Mouse (Mus musculus) midbrain, postnatal 0 days (tissue): ENCODE measurements around the gene Rbak. TPM values are rescaled to one million over a fixed set of nuclear protein-coding genes. Genes with fewer than 3 reads are reported as not detected.

Experiments used
- ATAC-seq: fragments of 200-750 bp; cut with Nextera tagmentation; 2 replicates; pipeline ENCODE4 v1.8.0; 2017; ENCODE audit warnings: moderate number of reproducible peaks, mild to moderate bottlenecking, moderate TSS enrichment, moderate library complexity; ENCODE audit not compliant: low FRiP score
- DNase-seq: peaks from one replicate; pipeline ENCODE4 v3.0.0-alpha.2; 2015; ENCODE audit warnings: low spot score
- H3K27ac ChIP-seq: fragments of 300-500 bp; sonication (generic); 2 replicates; pipeline ENCODE4 v1.5.1; 2014; ENCODE audit warnings: low read depth, mild to moderate bottlenecking, low read length, mixed read lengths
- H3K27me3 ChIP-seq: fragments of 300-500 bp; sonication (generic); 2 replicates; pipeline ENCODE4 v1.6.1; 2014; ENCODE audit warnings: low read length, control low read depth, mixed read lengths; ENCODE audit not compliant: insufficient read depth
- H3K36me3 ChIP-seq: fragments of 300-500 bp; sonication (generic); 2 replicates; pipeline ENCODE4 v1.6.1; 2014; ENCODE audit warnings: low read length, control low read depth, mixed read lengths; ENCODE audit not compliant: insufficient read depth
- H3K4me1 ChIP-seq: fragments of 300-500 bp; sonication (generic); 2 replicates; pipeline ENCODE4 v1.6.1; 2014; ENCODE audit warnings: mild to moderate bottlenecking, control low read depth, antibody characterized with exemption, low read length, mixed read lengths; ENCODE audit not compliant: insufficient read depth
- H3K4me2 ChIP-seq: fragments of 300-500 bp; sonication (generic); 2 replicates; pipeline ENCODE4 v1.6.1; 2014; ENCODE audit warnings: low read depth, mild to moderate bottlenecking, low read length, mixed read lengths; ENCODE audit not compliant: poor library complexity, severe bottlenecking
- H3K4me3 ChIP-seq: fragments of 300-500 bp; sonication (generic); 2 replicates; pipeline ENCODE4 v1.5.1; 2014; ENCODE audit warnings: low read depth, mild to moderate bottlenecking, low read length, moderate library complexity
- H3K9ac ChIP-seq: fragments of 300-500 bp; sonication (generic); replicated peaks from 2 replicates; pipeline ENCODE4 v1.6.1; 2014; ENCODE audit warnings: mild to moderate bottlenecking, low read length, moderate library complexity, mixed read lengths; ENCODE audit not compliant: poor library complexity, severe bottlenecking
- H3K9me3 ChIP-seq: fragments of 300-500 bp; sonication (generic); 2 replicates; pipeline ENCODE4 v1.6.1; 2016; ENCODE audit warnings: low read length, control low read depth
- CTCF ChIP-seq: IDR thresholded peaks from 2 replicates; pipeline ENCODE4 v1.5.1; 2016; ENCODE audit warnings: antibody characterized with exemption, mild to moderate bottlenecking
- WGBS: fragments of 180-500 bp; shearing (Covaris S2); extraction: QIAGEN DNeasy Blood & Tissue Kit; methylation state at CpG from one replicate; pipeline ENCODE4 v1.1.7; 2014; 5-methylcytosine and 5-hydroxymethylcytosine counted together
- polyA plus RNA-seq: library from polyadenylated mRNA; unstranded; fragments of >200 nt; fragmentation: Nextera tagmentation; extraction: Ambion mirVana; gene quantifications from 2 replicates; pipeline ENCODE4 v1.2.1, GENCODE M21; 2015
- total RNA-seq: library from RNA; depleted of rRNA; stranded (reverse); fragments of >200 nt; gene quantifications from 2 replicates; pipeline ENCODE4 v1.2.3, GENCODE M21; 2014

Gene Rbak
- total and polyA plus RNA-seq, 2 experiments from 2014 or later = 9.2 to 15.2 TPM

DNA sequence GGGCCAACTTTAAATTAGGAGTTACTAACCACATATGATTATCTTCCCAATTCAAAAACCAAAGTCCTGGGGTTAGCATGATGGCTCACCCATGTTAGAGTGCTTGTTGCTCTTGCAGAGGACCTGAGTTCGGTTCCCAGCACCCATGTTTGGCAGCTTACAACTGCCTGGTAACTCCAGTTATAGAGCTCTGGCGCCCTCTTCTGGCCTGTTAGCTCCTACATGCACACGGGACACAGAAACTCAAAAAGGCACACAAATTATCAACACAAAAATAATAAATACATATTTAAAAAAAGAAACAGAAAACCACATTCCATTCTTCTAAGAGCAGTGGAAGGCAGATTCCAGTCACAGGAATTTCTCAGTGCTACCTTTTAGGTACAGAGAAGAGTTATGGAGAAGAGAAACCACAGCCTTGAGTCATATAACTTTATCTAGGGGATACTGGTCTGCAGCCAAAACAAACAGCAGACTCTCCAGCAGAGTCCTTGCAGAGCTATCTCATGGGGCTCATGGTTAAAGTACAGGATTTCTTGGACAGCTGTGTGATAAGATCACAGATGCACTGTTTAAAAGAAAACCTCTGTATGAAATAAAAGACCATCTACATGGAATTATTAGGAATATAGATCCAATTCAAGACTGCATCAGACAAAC is 2.9 kb downstream of the Rbak start:
- peak; percentile 26 for TF ChIP-seq CTCF

GRCm38 (mm10) chr5:143175970-143176369 is 4.6 kb downstream of the Rbak start:
- no peaks in the 10 kb centered on the region for H3K9me3 ChIP-seq
- H3K4me2 ChIP-seq = no peak overlapping the region
- no peaks in the 10 kb centered on the region for H3K27me3 ChIP-seq
- no peak overlapping the region for H3K9ac ChIP-seq
- H3K27ac ChIP-seq = no peak overlapping the region
- peaks cover 4% of the 10 kb centered on the region; the same call in 1 of the 2 replicates for H3K4me1 ChIP-seq
- H3K36me3 ChIP-seq = peaks cover 52% of the 10 kb centered on the region
- no peak overlapping the region for H3K4me3 ChIP-seq
- DNase-seq (no peak), ATAC-seq (no peak)
- 97% methylated on average over 4 of the region's 4 CpGs for WGBS
- no peak for TF ChIP-seq CTCF

More for the DNA sequence above, 2.9 kb downstream of the Rbak start:
- ATAC-seq (no peak), DNase-seq (no peak)
- Histone ChIP-seq H3K4me2 (no peak overlapping the region), H3K9me3 (no peaks in the 10 kb centered on the region), H3K27ac (no peak overlapping the region), H3K9ac (no peak overlapping the region), H3K4me1 (peaks cover 4% of the 10 kb centered on the region; the same call in 1 of the 2 replicates), H3K4me3 (no peak overlapping the region), H3K36me3 (peaks cover 42% of the 10 kb centered on the region), H3K27me3 (no peaks in the 10 kb centered on the region)
- WGBS = 94% methylated on average over 3 of the region's 3 CpGs

DNA sequence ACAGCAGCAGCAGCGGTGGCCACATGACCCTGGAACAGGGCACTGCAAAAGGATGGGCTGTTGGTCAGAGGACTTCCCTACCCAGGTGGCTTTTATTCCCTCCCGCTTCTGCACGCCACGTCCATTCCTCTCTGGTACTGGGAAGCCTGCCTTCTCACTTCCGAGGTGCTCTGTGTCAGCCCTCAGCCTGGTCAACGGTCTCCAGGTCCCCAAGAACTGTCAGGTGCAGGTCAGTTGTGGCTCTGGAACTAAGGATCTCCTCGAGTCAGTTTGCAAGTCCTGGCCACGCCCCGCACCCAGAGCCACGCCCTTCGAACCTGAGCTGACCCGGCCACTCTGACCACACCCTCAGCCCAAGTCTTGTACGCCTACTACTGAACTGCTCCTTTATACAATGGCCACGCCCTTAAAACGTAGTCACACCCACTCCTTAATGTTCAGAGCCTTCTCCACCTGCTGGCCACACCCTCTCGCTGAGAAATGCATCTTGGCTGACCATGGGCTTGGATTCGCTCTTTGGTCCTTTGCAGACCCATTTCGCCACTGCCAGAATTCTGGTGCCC is 15.0 kb downstream of the Rbak start:
- no peaks in the 10 kb centered on the region for H3K27me3 ChIP-seq
- no peaks in the 10 kb centered on the region for H3K4me1 ChIP-seq
- DNase-seq (no peak), ATAC-seq (no peak)
- H3K9ac ChIP-seq = no peak overlapping the region
- H3K4me2 ChIP-seq = no peak overlapping the region
- no peaks in the 10 kb centered on the region for H3K9me3 ChIP-seq
- WGBS = 11% methylated on average over 18 of the region's 18 CpGs
- TF ChIP-seq CTCF = no peak
- H3K4me3 ChIP-seq = no peak overlapping the region
- H3K36me3 ChIP-seq = no peaks in the 10 kb centered on the region
- H3K27ac ChIP-seq = no peak overlapping the region

DNA sequence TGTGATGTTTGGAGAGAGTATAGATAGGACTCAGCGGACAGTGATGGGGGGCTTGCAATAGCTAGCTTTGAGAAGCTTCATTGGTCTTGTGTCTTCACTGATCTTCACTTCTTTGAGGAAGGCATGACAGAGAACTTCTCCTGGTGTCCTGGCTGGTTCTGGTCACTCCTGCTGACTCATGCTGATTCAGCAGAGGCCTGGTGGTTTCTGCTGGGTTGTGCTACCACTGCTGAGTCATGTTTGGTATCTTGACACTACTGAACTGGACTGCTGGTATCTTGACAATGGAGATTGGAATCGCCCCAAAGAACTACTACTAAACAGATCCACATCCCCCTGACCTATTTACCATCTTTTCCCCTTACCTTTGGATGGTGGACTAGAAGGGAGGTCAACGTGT is 25.0 kb downstream of the Rbak start:
- no peak overlapping the region for H3K27ac ChIP-seq
- DNase-seq (no peak), ATAC-seq (no peak)
- no peak overlapping the region for H3K4me2 ChIP-seq
- H3K36me3 ChIP-seq = no peaks in the 10 kb centered on the region
- peaks cover 38% of the 10 kb centered on the region for H3K27me3 ChIP-seq
- H3K4me3 ChIP-seq = no peak overlapping the region
- no peak for TF ChIP-seq CTCF
- no peaks in the 10 kb centered on the region for H3K9me3 ChIP-seq
- no peaks in the 10 kb centered on the region for H3K4me1 ChIP-seq
- WGBS = 88% methylated on average over 3 of the region's 3 CpGs
- no peak overlapping the region for H3K9ac ChIP-seq

DNA sequence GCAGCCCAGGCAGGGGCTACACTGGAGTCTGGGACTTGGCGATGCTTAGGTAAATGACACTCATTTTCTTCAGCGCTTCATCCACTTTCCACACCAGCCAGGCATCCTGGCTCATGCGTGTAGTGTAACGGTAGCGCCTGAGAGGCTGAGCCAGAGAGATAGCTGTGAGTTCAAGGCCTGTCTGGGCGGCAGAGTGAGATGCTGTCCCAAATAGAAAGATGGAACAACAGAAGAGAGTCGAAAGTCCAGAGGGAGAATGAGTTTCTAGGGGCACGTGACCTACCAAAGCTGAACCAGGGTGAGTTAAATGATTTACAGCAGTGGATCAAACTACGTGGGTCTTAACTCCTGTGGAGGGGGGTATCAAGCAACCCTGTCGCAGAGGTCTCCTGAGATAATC is 26.8 kb downstream of the Rbak start:
- ATAC-seq = no peak
- no peak overlapping the region for H3K4me2 ChIP-seq
- H3K4me3 ChIP-seq = no peak overlapping the region
- peaks cover 33% of the 10 kb centered on the region for H3K27me3 ChIP-seq
- WGBS = 91% methylated on average over 10 of the region's 10 CpGs
- no peak overlapping the region for H3K27ac ChIP-seq
- H3K9me3 ChIP-seq = no peaks in the 10 kb centered on the region
- no peaks in the 10 kb centered on the region for H3K4me1 ChIP-seq
- no peak overlapping the region for H3K9ac ChIP-seq
- no peaks in the 10 kb centered on the region for H3K36me3 ChIP-seq
- no peak for DNase-seq
- no peak for TF ChIP-seq CTCF

GRCm38 (mm10) chr5:143150044-143150443 is 30.5 kb downstream of the Rbak start:
- no peaks in the 10 kb centered on the region for H3K9me3 ChIP-seq
- ATAC-seq (no peak), DNase-seq (no peak)
- no peak overlapping the region for H3K4me3 ChIP-seq
- WGBS = 82% methylated on average over 2 of the region's 2 CpGs
- H3K36me3 ChIP-seq = no peaks in the 10 kb centered on the region
- H3K9ac ChIP-seq = no peak overlapping the region
- no peak overlapping the region for H3K27ac ChIP-seq
- no peaks in the 10 kb centered on the region for H3K4me1 ChIP-seq
- H3K4me2 ChIP-seq = no peak overlapping the region
- TF ChIP-seq CTCF = no peak
- H3K27me3 ChIP-seq = 0 out of 2 replicates have a peak, but pooled peaks cover 4% of the 10 kb centered on the region
